Mouse (Mus musculus): ENCODE measurements at regions not wholly inside any gene's neighbourhood (a gene's known extent, or its start where the extent isn't known, plus 50 kb on each side); places are given as distances from the start of the nearest gene placed in this dataset.

DNA sequence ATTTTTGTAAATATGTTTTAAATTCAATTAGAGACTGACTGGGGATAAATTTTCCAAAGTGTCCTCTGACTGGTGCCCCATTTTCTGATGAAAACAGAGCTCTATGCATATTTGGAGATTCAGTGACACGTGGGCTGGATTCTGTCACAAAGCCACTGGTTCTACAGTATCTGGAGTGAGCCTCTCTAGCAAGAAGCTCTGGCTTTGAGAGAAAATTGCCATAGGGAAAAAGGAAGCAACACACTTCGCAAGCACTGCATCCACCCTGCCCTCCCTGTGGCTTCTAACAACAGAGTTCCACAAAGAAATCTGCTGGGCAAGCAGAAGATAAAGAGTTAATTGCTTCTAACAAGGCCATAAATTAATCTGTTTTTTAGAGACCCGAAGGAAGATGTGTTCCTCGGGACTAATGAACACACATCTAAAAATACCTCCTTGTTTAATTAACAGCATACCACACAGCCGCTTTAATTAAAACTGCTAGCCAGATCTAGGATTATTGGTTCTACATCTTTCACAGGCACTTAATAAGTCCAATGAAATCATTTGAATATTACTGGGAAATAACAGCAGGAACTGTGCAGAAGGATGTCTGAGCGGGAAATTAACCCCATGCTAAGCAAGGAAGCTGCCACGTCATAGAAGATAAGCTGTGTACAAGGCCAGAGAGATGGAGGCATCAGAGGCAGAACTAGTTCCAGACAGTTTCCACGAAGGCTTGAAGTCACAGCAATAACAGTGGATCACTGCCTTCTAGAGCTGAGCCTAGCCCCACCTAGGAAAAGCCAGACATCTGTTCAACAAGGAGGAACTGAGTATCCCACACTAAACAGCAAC lies 113.7 kb upstream of the Ccdc85a start:
- Histone ChIP-seq H3K4me1 (replicated peaks) (no peaks in the 10 kb centered on the region), H3K27me3 (no peaks in the 10 kb centered on the region), H3K9me3 (replicated peaks) (no peaks in the 10 kb centered on the region), H3K9ac (no peak overlapping the region), H3K27ac (no peak overlapping the region), H3K36me3 (no peaks in the 10 kb centered on the region), H3K4me2 (no peak overlapping the region), H3K4me3 (replicated peaks) (no peak overlapping the region)
- DNase-seq, result no peak
- ATAC-seq (ENCODE audit: low read depth), result no peak
- 38% methylated on average over 8 of the region's 8 CpGs for WGBS (ENCODE audit: insufficient replicate concordance)

DNA sequence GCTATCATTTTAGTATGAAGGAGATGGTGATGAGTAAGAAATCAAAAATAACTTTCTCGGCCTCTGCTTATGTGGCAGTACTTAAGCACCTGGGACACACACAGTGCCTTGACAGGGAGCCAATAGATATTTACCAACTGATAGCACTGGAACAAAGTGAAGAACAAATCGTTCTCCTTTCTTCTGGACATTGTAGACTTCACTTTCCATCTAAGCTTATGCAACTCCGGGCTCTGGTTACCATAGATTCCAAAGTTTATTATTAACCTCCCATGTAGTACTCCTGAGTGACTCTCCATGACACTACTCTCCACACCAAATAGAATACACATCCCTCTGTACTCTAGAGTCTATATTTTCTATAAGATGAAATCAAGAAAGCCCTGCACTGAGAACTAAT lies 110.9 kb upstream of the Ccdc85a start:
- H3K27me3 ChIP-seq, result no peaks in the 10 kb centered on the region
- H3K36me3 ChIP-seq, result no peaks in the 10 kb centered on the region
- H3K4me3 ChIP-seq (replicated peaks), result no peak overlapping the region
- no peak overlapping the region for H3K9ac ChIP-seq
- H3K27ac ChIP-seq, result no peak overlapping the region
- H3K4me1 ChIP-seq (replicated peaks), result no peaks in the 10 kb centered on the region
- DNase-seq, result no peak
- no peak overlapping the region for H3K4me2 ChIP-seq
- WGBS (ENCODE audit: insufficient replicate concordance), result 51% methylated on average over 3 of the region's 3 CpGs
- H3K9me3 ChIP-seq (replicated peaks), result no peaks in the 10 kb centered on the region
- peak; percentile 78 for ATAC-seq (ENCODE audit: low read depth)

GRCm38 (mm10) chr11:28693303-28693702 lies 109.2 kb upstream of the Ccdc85a start:
- 36% methylated on average over 1 of the region's 1 CpGs for WGBS (ENCODE audit: insufficient replicate concordance)
- ATAC-seq (ENCODE audit: low read depth) (no peak), DNase-seq (no peak)
- no peak overlapping the region for H3K9ac ChIP-seq
- H3K27ac ChIP-seq, result no peak overlapping the region
- no peaks in the 10 kb centered on the region for H3K27me3 ChIP-seq
- H3K4me2 ChIP-seq, result no peak overlapping the region
- H3K4me1 ChIP-seq (replicated peaks), result no peaks in the 10 kb centered on the region
- no peaks in the 10 kb centered on the region for H3K36me3 ChIP-seq
- H3K9me3 ChIP-seq (replicated peaks), result no peaks in the 10 kb centered on the region
- H3K4me3 ChIP-seq (replicated peaks), result no peak overlapping the region

DNA sequence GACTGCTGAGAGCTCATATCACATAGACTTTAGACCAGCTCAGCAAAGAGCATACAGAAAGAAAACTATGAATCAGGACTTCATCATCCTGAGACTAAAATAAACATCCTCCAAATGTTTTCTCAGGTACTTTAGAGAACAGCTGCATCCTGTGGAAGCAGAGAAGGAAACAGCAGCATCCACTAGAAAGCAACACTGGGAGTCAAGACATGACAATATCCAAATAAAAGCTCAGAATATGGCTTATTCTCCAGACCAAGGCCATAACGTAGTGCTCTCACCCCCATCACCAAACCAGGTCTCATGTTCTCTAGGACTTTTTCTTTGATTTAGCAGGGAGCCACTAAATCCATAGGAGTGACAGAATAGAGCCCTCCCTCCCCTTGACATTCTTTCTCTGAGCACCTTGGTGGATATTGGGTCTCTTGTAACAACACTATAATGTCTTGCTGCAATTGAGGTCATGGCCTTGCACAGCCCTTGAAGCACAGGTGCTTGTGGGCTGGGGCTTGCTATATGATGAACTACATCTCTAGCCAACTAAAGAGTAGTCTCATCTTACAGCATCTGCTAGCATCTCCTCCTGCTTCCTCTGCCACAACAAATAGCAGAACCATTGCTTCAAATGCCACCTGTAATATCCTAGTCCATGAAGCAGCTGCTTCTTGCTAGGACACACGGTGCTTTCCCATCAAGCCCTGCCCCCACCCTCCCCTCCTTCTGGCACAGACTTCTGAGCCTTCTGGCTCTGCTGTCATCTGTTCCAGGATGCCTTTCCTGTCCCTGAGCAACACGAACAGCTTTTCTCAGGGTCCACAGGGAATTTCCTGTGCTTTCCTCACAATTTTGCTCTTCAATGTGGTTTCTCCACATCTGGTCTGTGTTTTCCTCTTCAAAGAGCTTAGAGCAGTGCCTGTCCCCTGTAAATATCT lies 108.4 kb upstream of the Ccdc85a start:
- Histone ChIP-seq H3K4me1 (replicated peaks) (no peaks in the 10 kb centered on the region), H3K9ac (no peak overlapping the region), H3K4me3 (replicated peaks) (no peak overlapping the region), H3K4me2 (no peak overlapping the region), H3K27me3 (no peaks in the 10 kb centered on the region), H3K9me3 (replicated peaks) (no peaks in the 10 kb centered on the region), H3K36me3 (no peaks in the 10 kb centered on the region), H3K27ac (no peak overlapping the region)
- ATAC-seq (ENCODE audit: low read depth) (no peak), DNase-seq (no peak)
- 24% methylated on average over 3 of the region's 3 CpGs for WGBS (ENCODE audit: insufficient replicate concordance)

GRCm38 (mm10) chr11:28688436-28688835 lies 104.3 kb upstream of the Ccdc85a start:
- ATAC-seq (ENCODE audit: low read depth) (no peak), DNase-seq (no peak)
- Histone ChIP-seq H3K4me2 (no peak overlapping the region), H3K9me3 (replicated peaks) (no peaks in the 10 kb centered on the region), H3K27me3 (no peaks in the 10 kb centered on the region), H3K36me3 (no peaks in the 10 kb centered on the region), H3K27ac (no peak overlapping the region), H3K9ac (no peak overlapping the region), H3K4me3 (replicated peaks) (no peak overlapping the region), H3K4me1 (replicated peaks) (no peaks in the 10 kb centered on the region)
- 59% methylated on average over 1 of the region's 1 CpGs for WGBS (ENCODE audit: insufficient replicate concordance)

DNA sequence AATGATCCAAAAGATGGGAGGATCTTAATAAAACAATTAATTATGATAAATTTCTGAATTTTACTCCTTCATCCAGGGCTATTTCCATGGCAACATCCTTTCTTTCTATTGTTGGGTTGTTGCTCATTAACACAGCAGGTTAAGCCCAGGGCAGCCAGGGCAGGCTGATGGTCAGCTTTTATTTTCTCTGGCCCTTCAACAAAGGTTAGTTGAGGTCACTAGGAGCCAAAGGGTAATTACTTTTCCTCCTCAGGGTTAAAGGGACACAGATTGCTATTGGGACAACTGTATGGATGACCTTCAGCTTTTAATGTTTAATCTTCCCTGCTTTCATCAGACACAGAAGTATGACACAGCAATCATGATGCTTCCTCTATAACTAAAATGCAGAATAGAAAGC lies 101.3 kb upstream of the Ccdc85a start:
- ATAC-seq (ENCODE audit: low read depth) (peak; percentile 81), DNase-seq (no peak)

DNA sequence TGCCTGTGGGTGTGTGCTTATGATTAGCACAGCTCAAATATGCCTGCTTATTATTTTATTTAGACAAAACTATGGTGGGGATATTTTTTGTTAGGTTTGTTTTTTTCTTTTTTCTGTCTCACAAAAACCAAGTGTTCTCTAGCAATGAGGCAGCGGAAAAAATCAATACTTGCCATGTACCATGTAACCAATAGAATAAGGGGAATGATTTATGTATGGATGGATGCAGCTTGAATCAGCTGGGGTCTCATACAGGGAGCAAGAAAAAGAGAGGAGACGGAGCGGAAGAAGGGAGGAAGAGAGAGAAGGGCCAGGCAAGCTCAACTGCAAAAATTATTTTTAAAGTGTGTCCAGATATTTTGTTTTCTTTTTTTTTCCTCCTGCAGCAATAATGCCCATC lies 97.2 kb upstream of the Ccdc85a start:
- 64% methylated on average over 3 of the region's 3 CpGs for WGBS (ENCODE audit: insufficient replicate concordance)
- no peak for ATAC-seq (ENCODE audit: low read depth)
- Histone ChIP-seq H3K4me2 (no peak overlapping the region), H3K9me3 (replicated peaks) (no peaks in the 10 kb centered on the region), H3K36me3 (no peaks in the 10 kb centered on the region), H3K4me1 (replicated peaks) (no peaks in the 10 kb centered on the region), H3K27me3 (no peaks in the 10 kb centered on the region), H3K9ac (no peak overlapping the region), H3K4me3 (replicated peaks) (no peak overlapping the region), H3K27ac (no peak overlapping the region)
- no peak for DNase-seq

More for the DNA sequence above, 101.3 kb upstream of the Ccdc85a start:
- Histone ChIP-seq H3K9me3 (replicated peaks) (no peaks in the 10 kb centered on the region), H3K36me3 (no peaks in the 10 kb centered on the region), H3K27ac (no peak overlapping the region), H3K4me3 (replicated peaks) (no peak overlapping the region), H3K27me3 (no peaks in the 10 kb centered on the region), H3K4me1 (replicated peaks) (no peaks in the 10 kb centered on the region), H3K4me2 (no peak overlapping the region), H3K9ac (no peak overlapping the region)

GRCm38 (mm10) chr11:28670765-28671164 lies 86.6 kb upstream of the Ccdc85a start:
- H3K27ac ChIP-seq, result no peak overlapping the region
- H3K9me3 ChIP-seq (replicated peaks), result no peaks in the 10 kb centered on the region
- no peak for DNase-seq
- H3K4me3 ChIP-seq (replicated peaks), result no peak overlapping the region
- no peak overlapping the region for H3K9ac ChIP-seq
- H3K4me1 ChIP-seq (replicated peaks), result no peaks in the 10 kb centered on the region
- no peaks in the 10 kb centered on the region for H3K36me3 ChIP-seq
- H3K27me3 ChIP-seq, result no peaks in the 10 kb centered on the region
- no peak overlapping the region for H3K4me2 ChIP-seq
- ATAC-seq (ENCODE audit: low read depth), result no peak

GRCm38 (mm10) chr11:28669359-28669758 lies 85.2 kb upstream of the Ccdc85a start:
- DNase-seq, result no peak
- Histone ChIP-seq H3K36me3 (no peaks in the 10 kb centered on the region), H3K9me3 (replicated peaks) (no peaks in the 10 kb centered on the region), H3K27me3 (no peaks in the 10 kb centered on the region), H3K4me2 (no peak overlapping the region), H3K4me3 (replicated peaks) (no peak overlapping the region), H3K9ac (no peak overlapping the region), H3K4me1 (replicated peaks) (no peaks in the 10 kb centered on the region), H3K27ac (no peak overlapping the region)
- 41% methylated on average over 4 of the region's 4 CpGs for WGBS (ENCODE audit: insufficient replicate concordance)
- ATAC-seq (ENCODE audit: low read depth), result no peak

- H3K9me3 ChIP-seq (replicated peaks), result no peaks in the 10 kb centered on the region
- 61% methylated on average over 4 of the region's 4 CpGs for WGBS (ENCODE audit: insufficient replicate concordance)
- ATAC-seq (ENCODE audit: low read depth) (no peak), DNase-seq (no peak)
- no peak overlapping the region for H3K9ac ChIP-seq
- no peak overlapping the region for H3K27ac ChIP-seq
- H3K4me1 ChIP-seq (replicated peaks), result no peaks in the 10 kb centered on the region
- no peaks in the 10 kb centered on the region for H3K27me3 ChIP-seq
- no peaks in the 10 kb centered on the region for H3K36me3 ChIP-seq
- no peak overlapping the region for H3K4me2 ChIP-seq
- no peak overlapping the region for H3K4me3 ChIP-seq (replicated peaks)
These were observed 76.3 kb upstream of the Ccdc85a start for GRCm38 (mm10) chr11:28660377-28660776.

GRCm38 (mm10) chr11:28655169-28655846 lies 71.2 kb upstream of the Ccdc85a start:
- H3K36me3 ChIP-seq, result no peaks in the 10 kb centered on the region
- H3K27ac ChIP-seq, result no peak overlapping the region
- no peaks in the 10 kb centered on the region for H3K27me3 ChIP-seq
- H3K4me2 ChIP-seq, result no peak overlapping the region
- ATAC-seq (ENCODE audit: low read depth) (no peak), DNase-seq (no peak)
- no peak overlapping the region for H3K4me3 ChIP-seq (replicated peaks)
- H3K4me1 ChIP-seq (replicated peaks), result no peaks in the 10 kb centered on the region
- 78% methylated on average over 12 of the region's 12 CpGs for WGBS (ENCODE audit: insufficient replicate concordance)
- no peak overlapping the region for H3K9ac ChIP-seq
- no peaks in the 10 kb centered on the region for H3K9me3 ChIP-seq (replicated peaks)
